Mouse (Mus musculus) limb, embryonic 13.5 days (tissue): ENCODE data around the gene Lrmda. TPM values are rescaled to one million over a fixed set of nuclear protein-coding genes. Genes with fewer than 3 reads are reported as not detected.

Experiments
- ATAC-seq: fragments of 200-750 bp; cut with Nextera tagmentation; 2 replicates; pipeline ENCODE4 v1.8.0; 2017; ENCODE audit warnings: low read depth, moderate number of reproducible peaks, moderate TSS enrichment; ENCODE audit not compliant: low FRiP score
- H3K27ac ChIP-seq: fragments of 300-500 bp; sonication (generic); 2 replicates; pipeline ENCODE4 v1.5.1; 2015; ENCODE audit warnings: inconsistent platforms, mild to moderate bottlenecking, moderate library complexity
- H3K27me3 ChIP-seq: fragments of 300-500 bp; sonication (generic); 2 replicates; pipeline ENCODE4 v1.6.1; 2015; ENCODE audit warnings: mild to moderate bottlenecking, inconsistent platforms
- H3K36me3 ChIP-seq: fragments of 300-500 bp; sonication (generic); 2 replicates; pipeline ENCODE4 v1.6.1; 2015; ENCODE audit warnings: inconsistent platforms, mild to moderate bottlenecking, moderate library complexity
- H3K4me1 ChIP-seq: fragments of 300-500 bp; sonication (generic); 2 replicates; pipeline ENCODE4 v1.6.1; 2015; ENCODE audit warnings: inconsistent platforms
- H3K4me2 ChIP-seq: fragments of 300-500 bp; sonication (generic); replicated peaks from 2 replicates; pipeline ENCODE4 v1.6.1; 2015; ENCODE audit warnings: inconsistent platforms, mild to moderate bottlenecking, moderate library complexity
- H3K4me3 ChIP-seq: fragments of 300-500 bp; sonication (generic); 2 replicates; pipeline ENCODE4 v1.5.1; 2015; ENCODE audit warnings: moderate library complexity, mild to moderate bottlenecking, inconsistent platforms
- H3K9ac ChIP-seq: fragments of 300-500 bp; sonication (generic); 2 replicates; pipeline ENCODE4 v1.6.1; 2015; ENCODE audit warnings: mild to moderate bottlenecking, inconsistent platforms
- H3K9me3 ChIP-seq: fragments of 300-500 bp; sonication (generic); 2 replicates; pipeline ENCODE4 v1.6.1; 2016; ENCODE audit warnings: inconsistent platforms
- WGBS: fragments of 180-500 bp; shearing (Covaris S2); methylation state at CpG from one replicate; pipeline ENCODE4 v1.1.7; 2015; 5-methylcytosine and 5-hydroxymethylcytosine counted together
- polyA plus RNA-seq: library from polyadenylated mRNA; unstranded; fragments of >200 nt; fragmentation: Nextera tagmentation; extraction: Ambion mirVana; gene quantifications from 2 replicates; pipeline ENCODE4 v1.2.1, GENCODE M21; 2015

The Lrmda gene
- polyA plus RNA-seq, 1 experiment from 2014 or later = 0.38 TPM

GRCm38 (mm10) chr14:22240315-22240714 is 220.8 kb downstream of the Lrmda start:
- Histone ChIP-seq H3K4me3 (no peak overlapping the region), H3K9ac (no peak overlapping the region), H3K9me3 (no peaks in the 10 kb centered on the region), H3K4me2 (no peak overlapping the region), H3K27me3 (no peaks in the 10 kb centered on the region), H3K27ac (no peak overlapping the region), H3K36me3 (no peaks in the 10 kb centered on the region), H3K4me1 (0 out of 2 replicates have a peak, but pooled peaks cover 4% of the 10 kb centered on the region)
- WGBS = 58% methylated on average over 3 of the region's 3 CpGs
- no peak for ATAC-seq

GRCm38 (mm10) chr14:22255458-22255857 is 235.9 kb downstream of the Lrmda start:
- Histone ChIP-seq H3K27ac (no peak overlapping the region), H3K4me3 (no peak overlapping the region), H3K9ac (no peak overlapping the region), H3K27me3 (0 out of 2 replicates have a peak, but pooled peaks cover 11% of the 10 kb centered on the region), H3K9me3 (no peaks in the 10 kb centered on the region), H3K4me2 (no peak overlapping the region), H3K36me3 (no peaks in the 10 kb centered on the region), H3K4me1 (peaks cover 7% of the 10 kb centered on the region)
- no peak for ATAC-seq
- WGBS = 74% methylated on average over 12 of the region's 12 CpGs

- Histone ChIP-seq H3K36me3 (no peaks in the 10 kb centered on the region), H3K9me3 (no peaks in the 10 kb centered on the region), H3K27me3 (0 out of 2 replicates have a peak, but pooled peaks cover 11% of the 10 kb centered on the region), H3K4me1 (peaks cover 7% of the 10 kb centered on the region), H3K27ac (no peak overlapping the region), H3K4me2 (no peak overlapping the region), H3K4me3 (no peak overlapping the region), H3K9ac (no peak overlapping the region)
- 90% methylated on average over 12 of the region's 12 CpGs for WGBS
- no peak for ATAC-seq
Measured at GRCm38 (mm10) chr14:22256274-22256673, 236.8 kb downstream of the Lrmda start.

- Histone ChIP-seq H3K36me3 (no peaks in the 10 kb centered on the region), H3K4me3 (no peak overlapping the region), H3K4me2 (0 out of 2 replicates have a peak overlapping the region, but pooled peaks have one; percentile 21), H3K9ac (no peak overlapping the region), H3K9me3 (no peaks in the 10 kb centered on the region), H3K27me3 (peaks cover 19% of the 10 kb centered on the region; the same call in 1 of the 2 replicates), H3K27ac (no peak overlapping the region), H3K4me1 (peaks cover 7% of the 10 kb centered on the region)
- 26% methylated on average over 10 of the region's 10 CpGs for WGBS
- no peak for ATAC-seq
Measured at GRCm38 (mm10) chr14:22259376-22260032, 240.0 kb downstream of the Lrmda start.

- Histone ChIP-seq H3K36me3 (no peaks in the 10 kb centered on the region), H3K4me1 (peaks cover 7% of the 10 kb centered on the region), H3K27ac (no peak overlapping the region), H3K4me2 (no peak overlapping the region), H3K27me3 (peaks cover 19% of the 10 kb centered on the region; the same call in 1 of the 2 replicates), H3K4me3 (no peak overlapping the region), H3K9ac (no peak overlapping the region), H3K9me3 (no peaks in the 10 kb centered on the region)
- ATAC-seq = no peak
- 59% methylated on average over 5 of the region's 5 CpGs for WGBS
Measured at GRCm38 (mm10) chr14:22260033-22260419, 240.5 kb downstream of the Lrmda start.

- 88% methylated on average over 4 of the region's 4 CpGs for WGBS
- no peak for ATAC-seq
- no peak overlapping the region for H3K27ac ChIP-seq
- H3K36me3 ChIP-seq = no peaks in the 10 kb centered on the region
- peaks cover 8% of the 10 kb centered on the region; the same call in 1 of the 2 replicates for H3K27me3 ChIP-seq
- no peak overlapping the region for H3K4me3 ChIP-seq
- H3K4me1 ChIP-seq = no peaks in the 10 kb centered on the region; the same call in 1 of the 2 replicates
- no peak overlapping the region for H3K9ac ChIP-seq
- H3K4me2 ChIP-seq = no peak overlapping the region
- H3K9me3 ChIP-seq = no peaks in the 10 kb centered on the region
Measured at GRCm38 (mm10) chr14:22265229-22265905, 245.9 kb downstream of the Lrmda start.

- no peak for ATAC-seq
- H3K4me3 ChIP-seq = no peak overlapping the region
- no peak overlapping the region for H3K27ac ChIP-seq
- H3K4me1 ChIP-seq = peaks cover 11% of the 10 kb centered on the region
- no peaks in the 10 kb centered on the region for H3K9me3 ChIP-seq
- H3K4me2 ChIP-seq = no peak overlapping the region
- H3K36me3 ChIP-seq = no peaks in the 10 kb centered on the region
- H3K27me3 ChIP-seq = 0 out of 2 replicates have a peak, but pooled peaks cover 3% of the 10 kb centered on the region
- H3K9ac ChIP-seq = no peak overlapping the region
- WGBS = 90% methylated on average over 9 of the region's 9 CpGs
Measured at GRCm38 (mm10) chr14:22269812-22270211, 250.3 kb downstream of the Lrmda start.

GRCm38 (mm10) chr14:22278053-22278452 is 258.5 kb downstream of the Lrmda start:
- Histone ChIP-seq H3K4me1 (peaks cover 20% of the 10 kb centered on the region), H3K9me3 (no peaks in the 10 kb centered on the region), H3K4me2 (no peak overlapping the region), H3K27ac (no peak overlapping the region), H3K9ac (no peak overlapping the region), H3K4me3 (no peak overlapping the region), H3K36me3 (no peaks in the 10 kb centered on the region), H3K27me3 (peaks cover 18% of the 10 kb centered on the region; the same call in 1 of the 2 replicates)
- no peak for ATAC-seq
- 92% methylated on average over 5 of the region's 5 CpGs for WGBS

- no peak overlapping the region for H3K4me3 ChIP-seq
- no peak overlapping the region for H3K9ac ChIP-seq
- no peak for ATAC-seq
- H3K4me1 ChIP-seq = peaks cover 25% of the 10 kb centered on the region
- H3K9me3 ChIP-seq = no peaks in the 10 kb centered on the region
- no peak overlapping the region for H3K27ac ChIP-seq
- 93% methylated on average over 4 of the region's 4 CpGs for WGBS
- H3K4me2 ChIP-seq = no peak overlapping the region
- no peaks in the 10 kb centered on the region for H3K36me3 ChIP-seq
- H3K27me3 ChIP-seq = peaks cover 16% of the 10 kb centered on the region; the same call in 1 of the 2 replicates
Measured at GRCm38 (mm10) chr14:22279591-22279990, 260.1 kb downstream of the Lrmda start.

- WGBS = 33% methylated on average over 7 of the region's 7 CpGs
- Histone ChIP-seq H3K36me3 (no peaks in the 10 kb centered on the region), H3K27ac (no peak overlapping the region), H3K4me1 (peaks cover 25% of the 10 kb centered on the region), H3K27me3 (0 out of 2 replicates have a peak, but pooled peaks cover 14% of the 10 kb centered on the region), H3K9ac (no peak overlapping the region), H3K4me3 (no peak overlapping the region), H3K9me3 (no peaks in the 10 kb centered on the region), H3K4me2 (no peak overlapping the region)
- no peak for ATAC-seq
Measured at GRCm38 (mm10) chr14:22281630-22282029, 262.1 kb downstream of the Lrmda start.

- Histone ChIP-seq H3K27ac (peak overlapping the region; percentile 67), H3K4me3 (no peak overlapping the region), H3K4me2 (peak overlapping the region; percentile 3; the same call in 1 of the 2 replicates), H3K9me3 (no peaks in the 10 kb centered on the region), H3K36me3 (no peaks in the 10 kb centered on the region), H3K9ac (no peak overlapping the region), H3K4me1 (peaks cover 27% of the 10 kb centered on the region), H3K27me3 (peaks cover 23% of the 10 kb centered on the region)
- peak; percentile 59; the same call in 1 of the 2 replicates for ATAC-seq
- 37% methylated on average over 6 of the region's 6 CpGs for WGBS
Measured at GRCm38 (mm10) chr14:22282847-22283246, 263.3 kb downstream of the Lrmda start.

GRCm38 (mm10) chr14:22283722-22284121 is 264.2 kb downstream of the Lrmda start:
- no peak overlapping the region for H3K4me3 ChIP-seq
- WGBS = 63% methylated on average over 2 of the region's 2 CpGs

More at GRCm38 (mm10) chr14:22283722-22284121, 264.2 kb downstream of the Lrmda start:
- peaks cover 25% of the 10 kb centered on the region for H3K27me3 ChIP-seq
- no peaks in the 10 kb centered on the region for H3K36me3 ChIP-seq
- H3K9me3 ChIP-seq = no peaks in the 10 kb centered on the region
- H3K27ac ChIP-seq = no peak overlapping the region
- no peak overlapping the region for H3K4me2 ChIP-seq
- peaks cover 36% of the 10 kb centered on the region for H3K4me1 ChIP-seq
- ATAC-seq = no peak
- H3K9ac ChIP-seq = no peak overlapping the region
